Mouse (Mus musculus) cerebellum, adult 11-12 months (tissue): Measurements from ENCODE around the gene Gtf2h4.
A peak's percentile ranks its signal among the peaks of the same experiment; 100 is the strongest.

Experiments used
- DNase-seq: peaks from one replicate; pipeline ENCODE4 v3.0.0; 2022

Gtf2h4 gene

DNA sequence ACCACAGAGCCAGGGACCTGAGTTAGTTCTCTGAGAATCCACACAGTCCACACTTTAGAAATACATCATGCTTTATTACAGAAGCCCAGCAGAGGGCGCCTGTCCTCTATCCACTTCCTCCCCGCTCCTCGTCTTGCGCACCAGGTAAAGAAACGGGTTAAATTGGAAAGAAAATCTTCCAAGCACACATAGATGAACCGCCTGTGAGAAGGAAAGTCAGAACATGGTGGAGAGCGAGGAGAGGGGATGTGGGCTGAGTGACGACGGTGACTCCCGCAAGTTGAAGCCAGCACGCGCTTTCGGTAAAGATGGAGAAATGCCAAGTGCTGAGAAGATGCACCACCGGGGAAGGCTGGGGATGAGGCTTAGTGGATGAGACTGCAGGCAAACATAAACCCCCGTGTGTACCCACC is 37.8 kb downstream of the Gtf2h4 start:
- DNase-seq: peak; percentile 71

DNA sequence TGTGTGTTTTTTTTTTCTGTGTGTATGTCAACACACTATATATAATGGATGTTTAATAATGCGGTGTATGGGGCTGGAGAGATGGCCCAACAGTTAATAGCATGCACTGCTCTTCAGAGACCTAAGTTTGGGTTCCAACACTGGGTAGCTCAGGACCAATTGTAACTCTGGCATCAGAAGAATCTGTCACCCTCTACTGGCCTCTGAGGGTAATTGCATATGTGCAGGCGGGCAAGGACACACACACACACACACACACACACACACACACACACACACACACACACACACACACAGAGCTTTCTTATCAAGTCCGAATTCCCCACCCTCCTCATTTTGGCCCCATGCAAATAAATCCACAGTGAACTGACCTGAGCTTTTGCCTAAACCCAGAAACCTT is 38.3 kb downstream of the Gtf2h4 start:
- DNase-seq: no peak

DNA sequence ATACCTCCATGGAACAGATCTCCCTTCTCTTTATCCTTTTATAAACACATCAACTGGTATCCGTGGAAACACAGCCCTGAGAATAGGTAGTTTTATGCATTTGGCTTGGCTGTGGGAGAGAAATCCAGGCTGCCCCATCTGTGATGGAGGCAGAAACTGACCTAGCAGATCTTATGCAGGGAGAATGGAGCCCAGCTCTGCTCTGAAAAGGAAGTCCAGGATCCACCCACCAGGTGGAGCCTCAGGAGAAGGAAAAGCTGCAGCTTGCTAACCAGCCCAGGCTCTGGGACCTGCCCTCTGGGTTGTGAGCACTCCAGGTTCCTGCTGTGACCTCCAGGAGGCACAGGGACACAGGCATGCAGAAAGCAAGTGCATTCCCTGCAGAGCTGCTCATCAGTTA is 39.5 kb downstream of the Gtf2h4 start:
- DNase-seq: peak; percentile 10

DNA sequence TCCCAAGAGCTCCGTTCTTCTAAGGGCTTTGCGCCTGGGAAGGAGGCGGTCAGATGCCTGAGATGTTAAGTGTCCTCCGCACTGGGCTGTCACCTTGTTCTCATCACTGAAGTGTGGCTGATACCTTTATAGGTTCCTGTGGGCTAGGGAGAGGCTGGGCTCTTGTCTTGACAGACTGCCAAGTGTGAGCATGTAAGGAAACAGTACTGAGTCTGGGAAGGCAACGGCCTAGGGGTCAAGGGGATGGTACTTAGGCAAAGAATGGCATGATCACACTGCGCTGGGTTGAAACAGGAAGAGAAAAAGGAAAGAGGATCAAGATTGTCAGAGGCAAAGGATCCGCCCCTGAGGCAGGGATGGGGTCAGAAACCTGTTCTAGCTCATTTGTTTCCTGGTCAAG is 47.0 kb downstream of the Gtf2h4 start, which contains the start of gene Gm9573:
Gene Gm9573 (minus strand): TSS at position 101 of the 400 bp plus-strand sequence.
- no peak for DNase-seq
